14 mouse cellular contexts compared by ENCODE assay signal in the genomic region with DNA sequence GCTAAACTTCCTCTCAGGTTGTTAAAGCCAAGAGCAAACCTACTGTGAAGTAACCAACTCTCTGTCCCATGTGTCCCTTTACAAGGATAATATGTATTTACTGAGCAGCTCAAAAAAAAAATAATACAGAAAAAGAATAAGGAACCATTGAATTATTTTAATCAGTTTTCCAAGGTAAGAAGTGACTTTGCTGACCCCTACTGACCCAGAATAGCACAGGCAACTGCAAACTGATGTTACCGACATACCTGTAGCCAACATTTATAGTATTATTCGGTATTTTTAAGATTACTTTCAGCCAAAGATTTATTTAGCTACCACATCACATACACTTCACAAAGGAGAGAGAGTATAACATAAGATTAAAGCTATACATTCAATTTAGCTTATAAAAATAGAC.
DNase-seq lines count a peak whose midpoint lies in the region; ATAC-seq and TF ChIP-seq lines count a peak whose summit lies in the region.
"Had no signal": no experiment of that assay in that cellular context is flagged by ENCODE, and none has a peak within 500 bp of the region (broad histone marks: within the 10 kb centered on the region; RNA-seq: fewer than 3 reads in every experiment).

No protein-coding gene starts in this region.

- H3K9ac ChIP-seq in intestine, postnatal 0 days (ENCODE audit: low read depth, low read length): no peak overlapping the region
- no peak overlapping the region for H3K9ac ChIP-seq in intestine, embryonic 16.5 days (ENCODE audit: low read depth, low read length)
- no peak overlapping the region for H3K9ac ChIP-seq in stomach, postnatal 0 days (ENCODE audit: low read length)
- H3K9ac ChIP-seq: hindbrain, embryonic 15.5 days; stomach, embryonic 15.5 days had no signal

- no peak for TF ChIP-seq EP300 in stomach, postnatal 0 days (optimal IDR thresholded peaks at IDR 0.05)

- no peak overlapping the region for H3K27ac ChIP-seq in intestine, postnatal 0 days (ENCODE audit: low read depth, low read length)
- no peak overlapping the region for H3K27ac ChIP-seq in intestine, embryonic 16.5 days (ENCODE audit: low read length)
- H3K27ac ChIP-seq in thymus, adult 2 months (ENCODE audit: control insufficient read depth, insufficient read depth, low read length): no peak overlapping the region
- no peak overlapping the region for H3K27ac ChIP-seq in stomach, postnatal 0 days (replicated peaks)
- H3K27ac ChIP-seq: hindbrain, embryonic 15.5 days; stomach, embryonic 15.5 days had no signal

- DNase-seq in thymus, adult 2 months: peak; percentile 8
- DNase-seq in thymus, postnatal 25 days: no peak
- peak; percentile 7 for DNase-seq in brain, adult 2 months (ENCODE audit: low read depth, low spot score)
- no peak for DNase-seq in stomach, postnatal 0 days (ENCODE audit: low spot score)
- DNase-seq in ovary, adult 18-20 months (ENCODE audit: low spot score): no peak
- DNase-seq in ovary, postnatal 36 days (ENCODE audit: low spot score): no peak
- DNase-seq: heart, adult 11 months; kidney, postnatal 14 days; midbrain, embryonic 14.5 days; right cerebral cortex, postnatal 14 days had no signal

- peak; percentile 61 for TF ChIP-seq CTCF in intestine, postnatal 0 days (IDR thresholded peaks at IDR 0.05; ENCODE audit: low read depth)
- TF ChIP-seq CTCF in thymus, adult 2 months (IDR thresholded peaks at IDR 0.05; ENCODE audit: borderline replicate concordance, control insufficient read depth, extremely low read depth, insufficient read depth, low read length, poor library complexity): no peak
- TF ChIP-seq CTCF in stomach, postnatal 0 days (IDR thresholded peaks at IDR 0.05; ENCODE audit: low read depth): peak; percentile 68

- no peak overlapping the region for H3K4me3 ChIP-seq in intestine, postnatal 0 days (ENCODE audit: low read depth, low read length)
- H3K4me3 ChIP-seq in intestine, embryonic 16.5 days (ENCODE audit: low read length): no peak overlapping the region
- H3K4me3 ChIP-seq in thymus, adult 2 months (ENCODE audit: control insufficient read depth, insufficient read depth, low read length): no peak overlapping the region
- H3K4me3 ChIP-seq in stomach, postnatal 0 days (ENCODE audit: low read depth, low read length): no peak overlapping the region
- H3K4me3 ChIP-seq: hindbrain, embryonic 15.5 days; stomach, embryonic 15.5 days had no signal

- 51% methylated on average over 2 of the region's 2 CpGs for WGBS in intestine, postnatal 0 days
- WGBS in intestine, embryonic 16.5 days: 54% methylated on average over 2 of the region's 2 CpGs
- WGBS in thymus, adult 2 months: 36% methylated on average over 2 of the region's 2 CpGs
- 63% methylated on average over 2 of the region's 2 CpGs for WGBS in stomach, postnatal 0 days

- no peak for ATAC-seq in intestine, postnatal 0 days
- ATAC-seq in intestine, embryonic 16.5 days: no peak
- no peak for ATAC-seq in stomach, postnatal 0 days (ENCODE audit: low FRiP score, low TSS enrichment)

- H3K36me3 ChIP-seq in intestine, postnatal 0 days (ENCODE audit: control insufficient read depth, insufficient read depth): no peaks in the 10 kb centered on the region
- no peaks in the 10 kb centered on the region for H3K36me3 ChIP-seq in intestine, embryonic 16.5 days (ENCODE audit: control insufficient read depth, insufficient read depth, low read length)
- no peaks in the 10 kb centered on the region for H3K36me3 ChIP-seq in thymus, adult 2 months (ENCODE audit: control insufficient read depth, insufficient read depth, low read length)
- no peaks in the 10 kb centered on the region for H3K36me3 ChIP-seq in stomach, postnatal 0 days (ENCODE audit: control insufficient read depth, insufficient read depth, low read length)
- H3K36me3 ChIP-seq: hindbrain, embryonic 15.5 days; stomach, embryonic 15.5 days had no signal

- H3K9me3 ChIP-seq in intestine, postnatal 0 days (ENCODE audit: control insufficient read depth): no peaks in the 10 kb centered on the region
- H3K9me3 ChIP-seq in intestine, embryonic 16.5 days (ENCODE audit: control insufficient read depth, low read length): no peaks in the 10 kb centered on the region
- H3K9me3 ChIP-seq in stomach, postnatal 0 days (ENCODE audit: control insufficient read depth, low read length): no peaks in the 10 kb centered on the region
- H3K9me3 ChIP-seq: hindbrain, embryonic 15.5 days; stomach, embryonic 15.5 days had no signal

- H3K4me2 ChIP-seq in intestine, postnatal 0 days (replicated peaks; ENCODE audit: low read depth): no peak overlapping the region
- H3K4me2 ChIP-seq in intestine, embryonic 16.5 days (ENCODE audit: low read depth, low read length): no peak overlapping the region
- no peak overlapping the region for H3K4me2 ChIP-seq in stomach, postnatal 0 days (replicated peaks; ENCODE audit: low read depth)
- H3K4me2 ChIP-seq: hindbrain, embryonic 15.5 days; stomach, embryonic 15.5 days had no signal

- no peaks in the 10 kb centered on the region for H3K4me1 ChIP-seq in intestine, postnatal 0 days (replicated peaks; ENCODE audit: control insufficient read depth, insufficient read depth, low read length)
- H3K4me1 ChIP-seq in intestine, embryonic 16.5 days (ENCODE audit: control insufficient read depth, insufficient read depth, low read length): no peaks in the 10 kb centered on the region
- H3K4me1 ChIP-seq in thymus, adult 2 months (replicated peaks; ENCODE audit: control insufficient read depth, insufficient read depth, low read length): no peaks in the 10 kb centered on the region
- H3K4me1 ChIP-seq in stomach, postnatal 0 days (replicated peaks; ENCODE audit: control insufficient read depth, insufficient read depth): no peaks in the 10 kb centered on the region
- H3K4me1 ChIP-seq: hindbrain, embryonic 15.5 days; stomach, embryonic 15.5 days had no signal

- TF ChIP-seq POLR2A in thymus, adult 2 months (IDR thresholded peaks at IDR 0.05; ENCODE audit: control insufficient read depth, extremely low read depth, insufficient read depth, low read length, poor library complexity): no peak

- H3K27me3 ChIP-seq in intestine, postnatal 0 days (replicated peaks; ENCODE audit: control insufficient read depth, insufficient read depth, low read length): no peaks in the 10 kb centered on the region
- H3K27me3 ChIP-seq in intestine, embryonic 16.5 days (replicated peaks; ENCODE audit: control insufficient read depth, insufficient read depth, low read length): no peaks in the 10 kb centered on the region
- no peaks in the 10 kb centered on the region for H3K27me3 ChIP-seq in thymus, adult 2 months (ENCODE audit: control insufficient read depth, insufficient read depth, low read length)
- no peaks in the 10 kb centered on the region for H3K27me3 ChIP-seq in stomach, postnatal 0 days (ENCODE audit: control insufficient read depth, insufficient read depth, low read length)
- H3K27me3 ChIP-seq: hindbrain, embryonic 15.5 days; stomach, embryonic 15.5 days had no signal

Comparison
In these comparisons a context has a peak if more than half of its experiments do, and no peak if none do; other contexts are left out.
1. DNase-seq: peak in thymus, adult 2 months (single experiment) and brain, adult 2 months (single experiment); none in thymus, postnatal 25 days (single experiment), stomach, postnatal 0 days (single experiment), ovary, adult 18-20 months (single experiment) and ovary, postnatal 36 days (single experiment).